Mouse (Mus musculus) layer of hippocampus, postnatal 36 days (tissue): ENCODE data around the gene Olfr1220. TPM values are rescaled to one million over a fixed set of nuclear protein-coding genes. Genes with fewer than 3 reads are reported as not detected.

Experiments
- DNase-seq, 2 experiments: peaks; one replicate each; pipeline ENCODE4 v3.0.0; 2022
- total RNA-seq, 2 experiments: library from RNA; stranded (reverse); gene quantifications; 2 replicates each; pipeline ENCODE4 v1.2.3; 2021

Gene Olfr1220
- not detected for total RNA-seq

DNA sequence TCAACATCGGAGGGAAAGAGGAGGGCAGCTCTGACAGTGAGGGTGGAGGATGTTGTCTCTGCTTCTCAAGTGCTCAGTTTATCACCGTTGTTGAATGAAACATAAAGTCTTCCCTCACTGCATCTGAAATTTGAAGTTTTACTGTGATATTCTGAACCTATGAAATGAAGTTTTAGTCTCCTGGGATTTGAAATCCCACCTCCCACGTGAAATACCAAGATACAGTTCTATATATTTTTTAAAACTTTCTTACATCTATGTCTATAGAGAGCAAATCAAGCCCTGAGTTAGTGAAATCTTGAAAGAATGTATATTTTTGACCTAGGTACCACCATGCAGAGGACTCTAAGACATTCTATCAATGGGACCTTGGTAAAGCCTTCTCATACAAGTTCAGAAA is at the start of gene Olfr1220:
TSS of gene Olfr1220 (minus strand) at position 101 of the 400 bp plus-strand sequence.
- DNase-seq: no peak

DNA sequence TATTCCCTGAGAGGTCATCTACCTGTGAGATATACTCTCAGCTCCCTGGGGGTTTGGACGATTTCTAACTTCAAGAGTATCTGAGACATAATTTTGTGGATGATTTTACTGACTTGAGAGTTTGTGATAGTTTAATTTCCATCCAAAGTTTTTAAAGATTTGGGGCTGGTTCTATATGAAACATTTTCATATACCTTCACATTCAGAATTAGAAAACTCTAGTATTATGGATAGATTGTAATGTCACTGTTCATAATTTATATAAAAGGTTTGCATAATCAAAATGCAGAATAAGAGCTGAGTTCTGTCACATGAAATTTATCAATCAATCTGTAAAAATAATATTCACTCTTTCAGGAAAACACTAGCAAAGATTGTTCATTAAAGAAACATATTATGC is 44.8 kb upstream of the Olfr1220 start, which contains the start of gene Olfr1223:
TSS of gene Olfr1223 (minus strand) at position 101 of the 400 bp plus-strand sequence.
- DNase-seq: no peak

DNA sequence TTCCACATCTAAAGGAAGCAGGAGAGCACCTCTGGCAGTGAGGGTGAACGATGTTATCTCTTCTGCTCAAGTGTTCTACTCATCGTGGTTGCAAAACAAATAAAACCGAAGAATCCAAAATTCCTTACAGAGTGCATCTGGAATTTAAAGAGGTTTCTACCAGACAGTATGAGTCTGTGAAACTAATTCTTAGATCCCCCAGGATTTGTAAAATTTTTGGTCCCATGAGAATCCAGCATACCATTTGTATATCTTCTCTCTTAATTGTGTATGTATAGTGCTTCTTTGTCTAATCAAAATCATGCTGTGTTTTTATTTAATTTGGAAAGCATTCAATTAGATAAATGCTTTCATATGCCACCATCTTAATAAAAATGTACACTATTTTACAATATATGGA is 26.3 kb upstream of the Olfr1220 start, which contains the start of gene Olfr1222:
TSS of gene Olfr1222 (minus strand) at position 101 of the 400 bp plus-strand sequence.
- no peak for DNase-seq

DNA sequence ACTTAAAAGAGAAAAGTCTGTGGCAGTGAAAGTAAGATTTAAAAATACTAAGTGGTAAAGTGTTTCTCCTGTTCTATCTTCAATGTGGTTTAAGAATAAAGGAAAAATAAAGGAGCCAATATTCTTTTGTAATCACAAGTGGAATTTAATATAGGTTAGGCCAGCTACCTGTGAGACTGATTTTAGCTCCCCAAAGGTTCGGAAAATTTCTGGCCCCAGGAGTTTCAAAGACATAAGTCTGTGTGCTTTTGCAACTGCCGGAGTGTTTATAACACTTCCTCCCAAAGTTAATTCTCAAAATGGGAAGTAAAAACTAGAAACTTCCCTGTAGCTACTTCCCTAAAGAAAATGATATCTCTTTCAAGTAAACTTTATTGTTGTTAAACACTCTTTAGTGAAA is 10.5 kb upstream of the Olfr1220 start, which contains the start of gene Olfr1221:
TSS of gene Olfr1221 (minus strand) at position 101 of the 400 bp plus-strand sequence.
- no peak for DNase-seq

DNA sequence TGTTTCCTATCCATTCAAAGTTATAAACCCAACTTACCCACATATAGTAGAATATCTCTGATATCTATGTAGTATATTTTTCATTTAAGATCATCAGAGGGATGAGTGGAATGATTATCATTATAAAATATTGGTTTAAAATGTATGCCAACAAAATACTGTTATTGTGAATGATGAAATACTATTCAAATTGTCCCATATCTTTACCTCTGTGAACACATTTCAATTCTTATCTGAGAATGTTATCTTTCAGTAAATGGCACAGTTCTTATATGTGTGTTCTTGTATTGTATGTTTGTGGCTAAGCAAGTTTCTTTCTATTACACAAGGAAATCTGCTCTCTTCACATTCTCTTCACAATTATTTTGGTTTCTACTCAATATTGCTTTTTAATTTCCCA is 984 bp downstream of the Olfr1220 start:
- no peak for DNase-seq

DNA sequence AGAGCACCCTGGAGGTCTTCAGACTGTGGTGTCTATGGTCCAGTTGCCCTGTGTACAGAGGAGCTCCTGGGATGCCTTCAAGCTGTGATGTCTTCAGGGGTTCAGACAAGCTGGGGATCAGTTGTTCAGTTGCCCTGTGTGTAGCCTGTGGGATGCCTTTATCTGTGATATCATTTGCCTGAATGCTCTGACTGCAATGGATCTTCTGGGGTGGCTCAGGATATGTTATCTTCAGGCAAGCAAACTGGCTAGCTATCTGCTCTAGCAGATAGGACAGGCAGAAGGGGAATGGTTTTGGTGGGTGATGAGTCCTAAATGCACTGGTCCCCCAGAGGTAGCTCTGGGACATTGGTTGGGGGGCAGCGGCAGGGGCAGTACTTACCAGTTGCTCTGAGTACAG is 12.8 kb downstream of the Olfr1220 start:
- DNase-seq: no peak

DNA sequence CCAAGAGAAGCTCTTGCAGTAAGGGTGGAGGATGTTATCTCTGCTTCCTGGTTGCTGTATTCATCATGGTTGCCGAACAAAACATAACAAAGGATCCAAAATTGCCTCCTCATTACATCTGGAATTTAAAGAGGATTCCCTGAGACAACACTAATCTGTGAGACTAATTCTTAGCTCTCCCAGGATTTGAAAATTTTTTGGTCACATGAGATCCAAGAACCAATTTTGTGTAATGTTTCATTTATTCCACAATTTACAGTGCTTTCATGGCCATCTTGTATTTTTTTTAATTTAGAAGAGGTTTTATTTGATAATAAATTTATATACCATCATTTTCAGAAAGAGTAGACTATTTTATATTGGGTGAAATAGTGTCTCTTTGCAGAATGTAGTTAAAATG is 23.2 kb downstream of the Olfr1220 start, which contains the start of gene Olfr1219:
TSS of gene Olfr1219 (minus strand) at position 101 of the 400 bp plus-strand sequence.
- no peak for DNase-seq

DNA sequence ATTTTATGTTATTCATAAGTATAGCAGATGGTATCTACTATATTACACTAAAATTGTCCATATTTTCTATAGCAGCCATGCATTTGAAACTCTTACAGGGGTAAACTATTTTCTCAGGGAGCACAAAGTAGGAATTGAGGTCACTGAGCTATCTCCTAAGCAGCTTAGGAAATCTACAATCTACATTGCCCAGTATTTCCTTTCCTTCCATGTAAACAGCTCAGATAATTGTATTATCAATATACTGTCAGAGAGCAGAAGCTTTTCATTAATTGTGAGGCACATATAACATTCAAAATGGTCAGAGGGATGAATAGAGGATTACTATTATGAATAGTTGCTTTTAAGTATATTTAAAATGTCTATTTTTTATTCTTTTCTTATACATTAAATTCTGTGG is 25.1 kb downstream of the Olfr1220 start:
- no peak for DNase-seq

DNA sequence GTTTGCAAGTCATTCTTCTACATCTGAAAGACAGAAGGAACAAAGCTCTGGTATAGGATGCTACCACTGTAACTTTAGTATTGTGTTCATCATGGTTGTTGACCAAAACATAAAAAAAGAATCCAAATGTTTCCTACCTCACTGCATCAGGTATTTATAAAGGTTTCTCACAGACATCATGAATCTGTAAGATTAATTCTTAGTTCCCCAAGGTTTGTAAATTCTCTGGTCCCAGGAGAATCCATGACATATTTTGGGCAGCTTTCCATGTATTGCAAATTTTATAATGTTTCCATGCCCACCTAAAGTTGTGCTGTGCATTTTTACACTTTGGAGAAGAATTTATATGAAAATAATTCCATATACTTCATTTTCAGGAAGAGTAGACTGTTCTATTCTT is 45.5 kb downstream of the Olfr1220 start, which contains the start of gene Olfr1218:
TSS of gene Olfr1218 (minus strand) at position 101 of the 400 bp plus-strand sequence.
- DNase-seq: no peak

Other genes starting within 250 kb of the Olfr1220 start
- gene Olfr1206, start 243.6 kb downstream of the Olfr1220 start, total RNA-seq: not detected
- not detected for gene Olfr1208, start 204.5 kb downstream of the Olfr1220 start, total RNA-seq
- gene Olfr1209, start 191.7 kb downstream of the Olfr1220 start, total RNA-seq: not detected
- not detected for gene Olfr1211, start 168.7 kb downstream of the Olfr1220 start, total RNA-seq
- not detected for gene Olfr1212, start 152.9 kb downstream of the Olfr1220 start, total RNA-seq
- gene Gm13762, start 126.6 kb downstream of the Olfr1220 start, total RNA-seq: not detected
- not detected for gene Olfr1214, start 114.2 kb downstream of the Olfr1220 start, total RNA-seq
- not detected for gene Olfr1215, start 99.9 kb downstream of the Olfr1220 start, total RNA-seq
- gene Olfr1216, start 88.5 kb downstream of the Olfr1220 start, total RNA-seq: not detected
- gene Olfr1217, start 74.8 kb downstream of the Olfr1220 start, total RNA-seq: not detected
- not detected for gene Olfr1218, start 45.6 kb downstream of the Olfr1220 start, total RNA-seq
- not detected for gene Olfr1219, start 23.3 kb downstream of the Olfr1220 start, total RNA-seq
- not detected for gene Olfr1221, start 10.4 kb upstream of the Olfr1220 start, total RNA-seq
- not detected for gene Olfr1222, start 26.2 kb upstream of the Olfr1220 start, total RNA-seq
- not detected for gene Olfr1223, start 44.7 kb upstream of the Olfr1220 start, total RNA-seq
- gene Olfr1224-ps1, start 57.3 kb upstream of the Olfr1220 start, total RNA-seq: not detected
- not detected for gene Olfr1225, start 67.8 kb upstream of the Olfr1220 start, total RNA-seq
- gene Olfr1226, start 93.2 kb upstream of the Olfr1220 start, total RNA-seq: not detected
- not detected for gene Olfr1228, start 147.2 kb upstream of the Olfr1220 start, total RNA-seq
- not detected for gene Olfr1229, start 181.2 kb upstream of the Olfr1220 start, total RNA-seq
- gene Olfr1230, start 190.4 kb upstream of the Olfr1220 start, total RNA-seq: not detected
- gene Olfr1231, start 200.2 kb upstream of the Olfr1220 start, total RNA-seq: not detected
- not detected for gene Olfr1232, start 222.8 kb upstream of the Olfr1220 start, total RNA-seq
- gene Olfr1233, start 235.6 kb upstream of the Olfr1220 start, total RNA-seq: not detected